Mouse (Mus musculus) embryonic stem cell, embryonic (primary cell): ENCODE measurements around the gene Sbpl.
"Not testable (repeated sequence)": the region's sequence is repeated elsewhere in the genome, so short reads cannot be mapped to it uniquely, and the experiment has no call there.

Source experiments
- CTCF ChIA-PET, 4 experiments: fragments of 300-600 bp in 2 of 4; fragments of 350-600 bp in 2 of 4; sonication (Branson Sonifier 250); formaldehyde crosslinking; loops; one replicate each; lab custom pipeline; 2022; ENCODE audit warnings: inconsistent platforms in 2 of 4; lab: Charles Lee
- POLR2A ChIA-PET, 4 experiments: fragments of 300-600 bp in 2 of 4; fragments of 350-600 bp in 2 of 4; sonication (Branson Sonifier 250); formaldehyde crosslinking; loops; one replicate each; lab custom pipeline; 2022; ENCODE audit warnings: antibody characterized with exemption in 4 of 4, inconsistent platforms in 1 of 4; lab: Charles Lee

Gene Sbpl

GRCm38 (mm10) chr17:23971315-23971714 lies 16.2 kb upstream of the Sbpl start:
- ChIA-PET CTCF (interaction anchor here (0.5 to 3.9 kb wide), 15 partner anchors 8 to 463 kb away, joined by 3 to 36 read pairs (median 4); partner anchors contain the start of genes Prss32 (in 2 of the 4), Prss30 (in 1 of the 4) and Prss41 (in 1 of the 4)), POLR2A (interaction anchor here in 2 of 4 experiments (0.7 to 2.4 kb wide), 10 partner anchors 9 to 556 kb away, joined by 3 to 12 read pairs (median 4); partner anchors contain the start of genes Abca3 (in 1 of the 2), Prss30 (in 1 of the 2) and Traf7 (in 1 of the 2))

GRCm38 (mm10) chr17:23969231-23969630 lies 14.2 kb upstream of the Sbpl start:
- ChIA-PET POLR2A (interaction anchor here in 3 of 4 experiments (0.7 to 1.6 kb wide), 7 partner anchors 18 to 563 kb away, joined by 3 to 5 read pairs (median 4); partner anchors contain the start of genes Prss32 (in 1 of the 3) and Prss41 (in 1 of the 3)), CTCF (interaction anchor here (0.6 to 3.9 kb wide), 62 partner anchors 9 to 471 kb away, joined by 3 to 36 read pairs (median 4); partner anchors contain the start of genes Prss32 (in 2 of the 4), Prss41 (in 2 of the 4), Flywch2 (in 1 of the 4) and Prss22 (in 1 of the 4))

GRCm38 (mm10) chr17:23968780-23969179 lies 13.7 kb upstream of the Sbpl start:
- ChIA-PET POLR2A (interaction anchor here in 3 of 4 experiments (0.6 to 1.6 kb wide), 6 partner anchors 19 to 706 kb away, joined by 3 to 5 read pairs (median 4); partner anchors contain the start of genes Prss32 (in 1 of the 3) and Prss41 (in 1 of the 3)), CTCF (interaction anchor here (0.5 to 3.9 kb wide), 40 partner anchors 9 to 332 kb away, joined by 3 to 36 read pairs (median 5); partner anchors contain the start of genes Prss32 (in 2 of the 4), Prss41 (in 2 of the 4), Flywch2 (in 1 of the 4) and Prss22 (in 1 of the 4))

GRCm38 (mm10) chr17:23966658-23967401 lies 11.8 kb upstream of the Sbpl start:
- ChIA-PET POLR2A (interaction anchor here in 1 of 4 experiments (1.5 kb wide), 1 partner anchor 89 kb away, joined by 3 read pairs; no protein-coding TSS in a partner anchor), CTCF (interaction anchor here in 2 of 4 experiments (0.6 to 1.2 kb wide), 3 partner anchors 27 to 113 kb away, joined by 3 read pairs; no protein-coding TSS in a partner anchor)

GRCm38 (mm10) chr17:23965805-23966425 lies 10.8 kb upstream of the Sbpl start:
- POLR2A ChIA-PET, result interaction anchor here in 2 of 4 experiments (0.5 to 1.5 kb wide), 3 partner anchors 25 to 284 kb away, joined by 3 read pairs; no protein-coding TSS in a partner anchor
- CTCF ChIA-PET, result interaction anchor here in 2 of 4 experiments (0.8 to 1.0 kb wide), 2 partner anchors 122 to 123 kb away, joined by 3 read pairs; partner anchors contain the start of genes Prss32 (in 2 of the 2) and Prss41 (in 2 of the 2)

GRCm38 (mm10) chr17:23961573-23962122 lies 6.6 kb upstream of the Sbpl start:
- POLR2A ChIA-PET, result interaction anchor here in 2 of 4 experiments (1.2 to 2.5 kb wide), 4 partner anchors 10 to 132 kb away, joined by 3 to 7 read pairs (median 4); partner anchors contain the start of gene Elob (in 1 of the 2)
- CTCF ChIA-PET, result interaction anchor here (0.5 to 6.8 kb wide), 10 partner anchors 9 to 348 kb away, joined by 3 to 78 read pairs (median 4); partner anchors contain the start of genes Prss32 (in 2 of the 4) and Prss41 (in 2 of the 4)

- ChIA-PET POLR2A (interaction anchor here (0.7 to 2.5 kb wide), 17 partner anchors 10 to 568 kb away, joined by 3 to 13 read pairs (median 3); partner anchors contain the start of genes Elob (in 1 of the 4), Prss32 (in 1 of the 4), Prss41 (in 1 of the 4) and Traf7 (in 1 of the 4)), CTCF (interaction anchor here (0.5 to 6.8 kb wide), 74 partner anchors 9 to 392 kb away, joined by 3 to 78 read pairs (median 4); partner anchors contain the start of genes Prss41 (in 4 of the 4), Prss32 (in 3 of the 4), Prss30 (in 2 of the 4) and Abca3 (in 1 of the 4))
These were observed 5.1 kb upstream of the Sbpl start for GRCm38 (mm10) chr17:23960084-23960738.

GRCm38 (mm10) chr17:23950828-23951227 lies 4.2 kb downstream of the Sbpl start:
- POLR2A ChIA-PET, CTCF ChIA-PET: not testable (repeated sequence)

- CTCF ChIA-PET, result interaction anchor here in 2 of 4 experiments (0.7 to 1.5 kb wide), 3 partner anchors 11 to 192 kb away, joined by 3 to 7 read pairs (median 4); no protein-coding TSS in a partner anchor
- POLR2A ChIA-PET, result no interaction called here
These were observed 6.0 kb downstream of the Sbpl start for GRCm38 (mm10) chr17:23949068-23949467.

- CTCF ChIA-PET, POLR2A ChIA-PET: not testable (repeated sequence)
These were observed 7.6 kb downstream of the Sbpl start for GRCm38 (mm10) chr17:23947486-23947885.

GRCm38 (mm10) chr17:23941372-23941771 lies 13.7 kb downstream of the Sbpl start, which contains the start of gene Sbp:
Gene Sbp, plus strand, starts transcription at chr17:23941672.
- POLR2A ChIA-PET, result no interaction called here
- CTCF ChIA-PET, result interaction anchor here in 2 of 4 experiments (0.8 to 0.9 kb wide), 2 partner anchors 19 to 28 kb away, joined by 3 read pairs; no protein-coding TSS in a partner anchor

GRCm38 (mm10) chr17:23931157-23931556 lies 23.9 kb downstream of the Sbpl start:
- CTCF ChIA-PET, result interaction anchor here in 3 of 4 experiments (0.5 to 1.0 kb wide), 3 partner anchors 29 to 104 kb away, joined by 3 to 4 read pairs (median 4); no protein-coding TSS in a partner anchor
- POLR2A ChIA-PET, result interaction anchor here in 1 of 4 experiments (0.6 kb wide), 1 partner anchor 240 kb away, joined by 5 read pairs; no protein-coding TSS in a partner anchor

- ChIA-PET CTCF (interaction anchor here in 2 of 4 experiments (0.9 to 1.8 kb wide), 9 partner anchors 35 to 176 kb away, joined by 3 to 8 read pairs (median 3); partner anchors contain the start of genes Prss32 (in 2 of the 2) and Prss41 (in 2 of the 2)), POLR2A (interaction anchor here (0.6 to 1.9 kb wide), 51 partner anchors 10 to 1185 kb away, joined by 3 to 13 read pairs (median 4); partner anchors contain the start of genes Prss32 (in 2 of the 4), Prss41 (in 2 of the 4), Abca17 (in 1 of the 4) and Abca3 (in 1 of the 4))
These were observed 30.0 kb downstream of the Sbpl start for GRCm38 (mm10) chr17:23925090-23925493.

- POLR2A ChIA-PET, result interaction anchor here (0.5 to 1.9 kb wide), 55 partner anchors 11 to 1185 kb away, joined by 3 to 13 read pairs (median 4); partner anchors contain the start of genes Abca3 (in 2 of the 4), Prss32 (in 2 of the 4), Prss41 (in 2 of the 4) and Abca17 (in 1 of the 4)
- CTCF ChIA-PET, result interaction anchor here in 3 of 4 experiments (0.6 to 1.8 kb wide), 11 partner anchors 36 to 257 kb away, joined by 3 to 9 read pairs (median 4); partner anchors contain the start of genes Prss32 (in 2 of the 3) and Prss41 (in 2 of the 3)
These were observed 30.5 kb downstream of the Sbpl start for GRCm38 (mm10) chr17:23924531-23925007.

GRCm38 (mm10) chr17:23917158-23917557 lies 37.9 kb downstream of the Sbpl start, which contains the start of gene Dcpp3:
Gene Dcpp3, plus strand, starts transcription at chr17:23917458.
- POLR2A ChIA-PET, result not testable (repeated sequence)

More at GRCm38 (mm10) chr17:23917158-23917557, 37.9 kb downstream of the Sbpl start, which contains the start of gene Dcpp3:
- CTCF ChIA-PET, result not testable (repeated sequence)
